Mouse (Mus musculus) gastrocnemius, adult 8-10 months (tissue): ENCODE measurements around the gene Il17f. TPM values are rescaled to one million over a fixed set of nuclear protein-coding genes. Genes with fewer than 3 reads are reported as not detected.
"Not testable (repeated sequence)": the region's sequence is repeated elsewhere in the genome, so short reads cannot be mapped to it uniquely, and the experiment has no call there.

ENCODE experiments used
- DNase-seq, 2 experiments: peaks; one replicate each; pipeline ENCODE4 v3.0.0; 2022; ENCODE audit warnings: low spot score in 2 of 2
- total RNA-seq, 4 experiments: library from RNA; stranded (reverse); gene quantifications; 2 replicates each; pipeline ENCODE4 v1.2.4; 2022

Gene Il17f
- total RNA-seq: not detected

- DNase-seq: not testable (repeated sequence)
These were observed at the start of gene Il17f for GRCm38 (mm10) chr1:20790517-20790916. Gene Il17f (minus strand): TSS chr1:20790617.

GRCm38 (mm10) chr1:20839911-20840310 lies 49.5 kb upstream of the Il17f start:
- no peak for DNase-seq

GRCm38 (mm10) chr1:20836551-20837125 lies 46.2 kb upstream of the Il17f start:
- no peak for DNase-seq

GRCm38 (mm10) chr1:20833141-20833511 lies 42.7 kb upstream of the Il17f start:
- DNase-seq: no peak

GRCm38 (mm10) chr1:20832473-20833140 lies 42.2 kb upstream of the Il17f start:
- DNase-seq: no peak

- DNase-seq: no peak
These were observed 40.1 kb upstream of the Il17f start for GRCm38 (mm10) chr1:20830546-20830945.

GRCm38 (mm10) chr1:20828061-20828460 lies 37.6 kb upstream of the Il17f start:
- no peak for DNase-seq

GRCm38 (mm10) chr1:20825036-20825435 lies 34.6 kb upstream of the Il17f start:
- DNase-seq: no peak

- no peak for DNase-seq
These were observed 33.5 kb upstream of the Il17f start for GRCm38 (mm10) chr1:20823906-20824305.

- DNase-seq: no peak
These were observed 33.1 kb upstream of the Il17f start for GRCm38 (mm10) chr1:20823471-20823870.

GRCm38 (mm10) chr1:20820959-20821358 lies 30.5 kb upstream of the Il17f start:
- DNase-seq: no peak

GRCm38 (mm10) chr1:20819771-20820605 lies 29.6 kb upstream of the Il17f start, which contains the start of gene Mcm3:
Gene Mcm3 (minus strand): TSS chr1:20820312.
- DNase-seq: peak; percentile 84 to 85

GRCm38 (mm10) chr1:20817596-20817995 lies 27.2 kb upstream of the Il17f start:
- DNase-seq: no peak

- no peak for DNase-seq
These were observed 26.8 kb upstream of the Il17f start for GRCm38 (mm10) chr1:20817172-20817571.

- DNase-seq: no peak
These were observed 24.1 kb upstream of the Il17f start for GRCm38 (mm10) chr1:20814521-20814920.

- DNase-seq: no peak
These were observed 14.1 kb upstream of the Il17f start for GRCm38 (mm10) chr1:20804526-20804925.

GRCm38 (mm10) chr1:20801682-20802390 lies 11.4 kb upstream of the Il17f start:
- DNase-seq: no peak

- DNase-seq: no peak
These were observed 10.9 kb upstream of the Il17f start for GRCm38 (mm10) chr1:20801275-20801674.

- no peak for DNase-seq
These were observed 4.8 kb upstream of the Il17f start for GRCm38 (mm10) chr1:20795178-20795577.

GRCm38 (mm10) chr1:20794760-20795159 lies 4.3 kb upstream of the Il17f start:
- DNase-seq: no peak

- DNase-seq: no peak
These were observed 997 bp upstream of the Il17f start for GRCm38 (mm10) chr1:20791414-20791813.

GRCm38 (mm10) chr1:20788419-20788818 lies 2.0 kb downstream of the Il17f start:
- DNase-seq: no peak
